Mouse (Mus musculus) naive thymus-derived CD4-positive, alpha-beta T cell, adult 2 months (primary cell): Measurements from ENCODE around the gene Fkbpl.

Source experiments
- DNase-seq: peaks from one replicate; pipeline ENCODE4 v3.0.0-alpha.2; 2011; ENCODE audit warnings: low read depth

Gene Fkbpl

DNA sequence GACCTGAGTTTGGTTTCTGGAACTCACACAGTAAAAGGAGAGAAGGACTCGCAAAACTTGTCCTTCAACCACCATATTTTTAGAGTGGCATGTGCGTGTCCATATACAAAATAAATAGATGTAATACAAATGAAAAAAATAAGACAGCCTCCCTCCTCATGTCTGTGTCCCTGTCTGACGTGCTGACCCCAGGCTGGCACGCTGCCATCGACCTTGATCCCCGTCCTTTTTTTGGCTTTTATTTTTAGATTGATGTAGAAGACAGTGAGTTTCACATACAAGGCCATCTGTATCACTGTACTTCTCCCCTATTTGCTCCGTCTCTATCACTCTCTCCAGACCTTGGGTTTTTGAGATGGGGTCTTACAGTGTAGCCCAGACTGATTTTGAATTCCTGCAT lies 19.9 kb downstream of the Fkbpl start:
- DNase-seq: no peak

DNA sequence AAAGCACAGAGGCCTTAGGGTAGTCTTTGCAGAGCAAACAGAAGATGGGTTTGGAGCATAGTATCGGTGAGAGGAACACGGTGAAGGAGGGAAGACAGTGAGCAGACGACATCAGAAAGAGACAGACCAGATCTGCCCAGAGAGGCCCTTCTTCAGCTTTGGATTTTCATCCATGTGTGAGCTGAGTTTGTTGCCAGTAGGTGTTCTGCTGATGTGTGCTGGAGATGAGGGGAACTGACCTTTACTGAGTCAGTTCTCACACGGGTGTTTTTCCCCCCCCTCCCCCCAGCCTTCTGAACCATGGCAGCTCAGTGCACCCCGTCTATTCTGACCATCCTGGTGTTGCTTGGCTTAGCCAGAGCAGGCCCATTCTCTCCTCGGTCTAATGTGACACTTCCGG lies 25.7 kb downstream of the Fkbpl start, which contains the start of gene Tnxb:
Gene Tnxb (plus strand): TSS at position 301 of the 400 bp plus-strand sequence.
- DNase-seq: no peak

DNA sequence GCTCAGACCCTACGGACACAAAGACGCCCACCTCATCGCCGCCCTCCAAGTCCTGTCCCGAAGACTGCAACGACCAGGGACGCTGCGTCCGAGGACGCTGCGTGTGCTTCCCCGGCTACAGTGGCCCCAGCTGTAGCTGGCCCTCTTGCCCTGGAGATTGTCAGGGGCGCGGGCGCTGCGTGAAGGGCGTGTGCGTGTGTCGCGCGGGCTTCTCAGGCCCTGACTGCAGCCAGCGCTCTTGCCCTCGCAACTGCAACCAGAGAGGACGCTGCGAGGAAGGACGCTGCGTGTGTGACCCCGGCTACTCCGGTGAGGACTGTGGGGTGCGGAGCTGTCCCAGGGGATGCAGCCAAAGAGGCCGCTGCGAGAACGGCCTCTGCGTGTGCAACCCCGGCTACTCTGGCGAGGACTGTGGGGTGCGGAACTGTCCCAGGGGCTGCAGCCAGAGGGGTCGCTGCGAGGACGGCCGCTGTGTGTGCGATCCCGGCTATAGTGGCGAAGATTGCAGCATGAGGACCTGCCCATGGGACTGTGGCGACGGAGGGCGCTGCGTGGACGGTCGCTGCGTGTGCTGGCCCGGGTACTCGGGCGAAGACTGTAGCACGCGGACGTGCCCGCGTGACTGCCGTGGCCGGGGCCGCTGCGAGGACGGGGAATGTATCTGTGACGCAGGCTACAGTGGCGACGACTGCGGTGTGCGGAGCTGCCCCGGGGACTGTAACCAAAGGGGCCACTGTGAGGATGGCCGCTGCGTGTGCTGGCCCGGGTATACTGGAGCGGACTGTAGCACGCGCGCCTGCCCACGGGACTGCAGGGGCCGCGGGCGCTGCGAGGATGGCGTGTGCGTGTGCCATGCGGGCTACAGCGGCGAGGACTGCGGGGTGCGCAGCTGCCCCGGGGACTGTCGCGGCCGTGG lies 26.8 kb downstream of the Fkbpl start:
- no peak for DNase-seq

DNA sequence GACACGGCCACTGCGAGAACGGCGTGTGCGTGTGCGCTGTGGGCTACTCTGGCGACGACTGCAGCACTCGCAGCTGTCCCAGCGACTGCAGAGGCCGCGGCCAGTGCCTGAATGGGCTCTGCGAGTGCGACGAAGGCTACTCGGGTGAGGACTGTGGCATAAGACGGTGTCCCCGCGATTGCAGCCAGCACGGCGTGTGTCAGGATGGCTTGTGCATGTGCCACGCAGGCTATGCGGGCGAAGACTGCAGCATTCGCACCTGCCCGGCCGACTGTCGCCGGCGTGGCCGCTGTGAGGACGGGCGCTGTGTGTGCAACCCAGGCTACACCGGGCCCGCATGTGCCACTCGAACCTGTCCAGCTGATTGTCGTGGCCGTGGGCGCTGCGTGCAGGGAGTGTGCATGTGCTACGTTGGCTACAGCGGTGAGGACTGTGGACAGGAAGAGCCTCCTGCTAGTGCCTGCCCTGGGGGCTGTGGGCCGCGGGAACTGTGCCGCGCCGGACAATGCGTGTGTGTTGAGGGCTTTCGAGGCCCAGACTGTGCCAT lies 27.8 kb downstream of the Fkbpl start:
- no peak for DNase-seq

DNA sequence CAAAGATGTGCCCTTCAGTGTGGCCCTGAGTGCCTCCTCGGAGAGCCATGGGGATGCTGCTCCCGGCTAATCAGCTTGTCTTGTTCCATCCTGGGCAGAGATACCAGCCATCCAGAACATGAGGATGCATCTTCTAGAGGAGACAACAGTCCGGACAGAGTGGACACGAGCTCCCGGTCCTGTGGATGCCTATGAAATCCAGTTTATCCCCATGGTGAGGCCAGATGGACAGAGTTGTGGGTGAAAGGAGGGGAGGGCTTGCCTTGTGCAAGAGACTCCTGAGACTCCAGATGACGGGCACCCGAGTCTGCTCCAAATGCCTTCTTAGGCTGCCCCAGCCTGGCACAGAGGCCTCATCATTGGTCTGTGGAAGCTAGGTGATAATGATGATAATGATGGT lies 28.6 kb downstream of the Fkbpl start:
- DNase-seq: no peak

DNA sequence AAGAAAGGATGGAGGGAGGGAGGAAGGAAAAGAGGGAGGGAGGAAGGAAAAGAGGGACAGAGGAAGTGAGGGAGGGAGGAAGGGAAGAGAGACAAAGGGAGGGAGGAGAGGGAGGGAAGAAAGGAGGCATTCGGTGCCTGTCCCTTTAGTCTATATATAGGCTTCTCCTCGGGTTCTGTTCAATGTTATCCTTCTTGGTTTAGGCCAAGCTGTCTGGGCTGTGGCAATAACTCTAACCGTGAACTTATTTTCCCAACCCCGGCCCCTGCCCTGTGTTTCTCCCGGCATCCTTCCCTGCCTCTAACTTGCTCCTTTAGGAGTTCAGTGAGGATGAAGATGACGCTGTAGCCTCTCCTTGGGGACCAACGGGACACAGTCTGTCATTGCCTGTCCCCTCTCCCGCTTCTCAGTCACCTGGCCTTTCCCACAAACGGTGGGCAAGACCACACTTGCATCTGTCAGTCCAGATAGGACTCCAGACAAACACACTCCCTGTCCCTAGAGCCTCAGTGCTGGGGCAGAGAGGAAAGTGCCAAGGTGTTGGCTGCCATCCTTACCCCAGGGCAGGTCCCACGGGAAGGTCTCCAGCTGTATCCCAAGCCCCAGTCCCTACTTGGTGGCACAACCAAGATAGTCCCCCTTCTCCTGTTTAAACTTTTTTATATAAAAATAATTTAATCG lies 30.1 kb downstream of the Fkbpl start:
- no peak for DNase-seq

DNA sequence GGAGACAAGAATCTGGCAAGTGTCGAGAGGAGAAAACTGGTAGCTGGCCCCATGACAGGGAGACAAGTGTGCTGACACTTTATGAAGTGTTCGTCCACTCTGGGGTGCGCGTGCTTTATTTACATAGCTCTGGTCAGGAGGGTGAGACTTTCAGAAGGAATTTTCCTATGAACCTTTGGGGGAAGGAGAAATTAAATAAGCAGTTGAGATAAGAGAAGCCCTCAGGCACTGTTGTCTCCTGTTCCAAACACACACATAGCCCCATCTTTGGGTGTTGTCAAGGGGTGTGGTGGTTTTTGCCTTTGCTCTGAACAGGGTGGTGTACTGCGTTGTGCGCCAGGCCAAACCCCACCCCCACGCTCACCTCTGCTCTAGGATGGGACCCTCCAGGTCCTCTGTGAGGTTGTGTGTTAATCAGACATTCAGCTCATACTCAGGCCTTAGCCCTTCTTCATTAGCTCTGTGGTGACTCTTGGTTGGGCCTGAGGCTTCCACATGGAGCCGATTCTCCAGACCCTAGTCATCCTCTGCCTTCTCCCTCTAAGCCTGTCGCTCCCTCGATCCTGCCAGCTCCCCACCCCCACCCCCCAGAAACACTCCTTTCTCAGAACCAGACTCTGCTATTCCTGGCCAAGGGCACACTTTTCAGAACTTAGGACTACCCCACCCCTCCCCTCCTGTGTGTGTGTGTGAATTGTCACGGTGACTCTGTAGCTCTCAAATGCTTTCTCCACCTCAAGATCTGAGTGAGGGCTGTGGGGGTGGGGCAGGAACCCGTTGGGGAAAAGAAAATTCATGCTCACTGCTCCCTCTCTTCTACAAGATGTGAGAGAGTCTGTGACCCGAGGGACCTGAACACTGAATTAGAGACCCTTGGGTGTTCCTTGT lies 30.9 kb downstream of the Fkbpl start:
- no peak for DNase-seq

DNA sequence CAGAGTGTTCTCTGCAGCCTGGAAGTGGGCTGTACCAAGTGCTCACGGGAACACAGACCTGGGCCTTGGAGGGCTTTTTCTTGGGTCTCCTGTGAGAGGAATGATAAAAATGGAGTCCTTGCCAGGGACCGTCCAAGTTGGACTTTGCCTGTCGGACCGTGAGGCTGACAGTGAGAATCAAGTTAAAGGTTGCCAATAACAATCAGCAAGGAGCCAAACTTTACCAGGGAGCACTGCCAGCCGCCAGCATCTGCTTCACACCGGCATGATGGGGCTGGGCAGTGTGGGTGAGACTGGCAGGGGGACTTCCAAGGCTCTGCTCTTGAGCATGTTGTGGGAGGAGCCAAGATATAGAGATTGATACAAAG lies 31.5 kb downstream of the Fkbpl start:
- no peak for DNase-seq

DNA sequence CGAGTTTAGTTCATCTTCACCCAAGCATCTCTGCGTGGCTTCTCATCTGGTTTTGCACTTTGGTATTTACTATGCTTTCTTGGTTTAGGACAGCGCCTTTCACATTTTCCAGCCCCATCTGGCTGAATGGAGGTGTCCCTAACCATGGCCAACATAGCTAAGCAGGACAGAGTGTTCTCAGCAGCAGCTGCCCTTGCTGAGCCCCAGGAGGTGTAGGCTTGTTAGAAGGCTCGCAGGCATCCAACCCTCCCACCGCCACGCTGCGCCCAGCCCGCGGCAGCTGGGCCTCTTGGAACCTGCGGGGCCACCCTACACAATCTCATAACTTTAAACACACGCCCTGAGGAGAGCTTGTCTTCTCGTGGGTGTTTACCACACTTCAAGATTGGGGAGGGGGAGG lies 32.1 kb downstream of the Fkbpl start:
- DNase-seq: no peak

DNA sequence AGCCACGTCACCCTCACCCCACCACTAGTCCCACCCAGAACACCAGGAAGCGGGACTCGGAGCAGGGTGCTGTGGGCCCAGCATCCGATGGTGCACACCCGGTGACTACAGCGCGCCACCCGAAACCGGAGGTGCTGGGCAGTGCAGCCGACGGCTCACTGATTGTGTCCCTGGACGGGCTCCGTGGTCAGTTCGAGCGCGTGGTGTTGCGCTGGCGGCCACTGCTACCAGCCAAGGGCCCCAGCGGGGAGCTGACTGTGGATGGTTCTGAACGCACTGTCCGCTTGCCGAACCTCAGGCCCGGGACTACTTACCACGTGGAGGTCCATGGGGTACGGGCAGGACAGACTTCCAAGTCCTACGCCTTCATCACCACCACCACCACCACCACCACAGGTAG lies 35.6 kb downstream of the Fkbpl start:
- DNase-seq: no peak

DNA sequence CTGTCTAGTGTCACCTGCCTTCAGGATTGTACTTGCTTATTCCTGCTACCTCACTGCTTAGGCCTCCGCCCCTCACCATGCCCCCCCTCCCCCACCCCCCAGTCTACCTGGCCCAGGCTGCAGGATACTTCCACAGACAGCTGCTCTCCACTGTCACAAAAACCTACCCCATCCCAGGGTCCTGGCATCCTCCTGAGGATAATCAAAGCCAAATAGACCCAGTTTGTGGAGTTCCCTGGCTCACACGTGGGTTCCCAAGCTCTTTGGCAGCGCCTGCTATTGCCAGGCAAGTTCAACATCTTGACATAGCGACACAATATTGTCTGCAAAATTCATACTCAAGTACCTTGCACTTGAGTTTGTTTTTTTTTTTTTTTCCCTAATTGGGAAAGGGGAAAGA lies 36.1 kb downstream of the Fkbpl start:
- no peak for DNase-seq

DNA sequence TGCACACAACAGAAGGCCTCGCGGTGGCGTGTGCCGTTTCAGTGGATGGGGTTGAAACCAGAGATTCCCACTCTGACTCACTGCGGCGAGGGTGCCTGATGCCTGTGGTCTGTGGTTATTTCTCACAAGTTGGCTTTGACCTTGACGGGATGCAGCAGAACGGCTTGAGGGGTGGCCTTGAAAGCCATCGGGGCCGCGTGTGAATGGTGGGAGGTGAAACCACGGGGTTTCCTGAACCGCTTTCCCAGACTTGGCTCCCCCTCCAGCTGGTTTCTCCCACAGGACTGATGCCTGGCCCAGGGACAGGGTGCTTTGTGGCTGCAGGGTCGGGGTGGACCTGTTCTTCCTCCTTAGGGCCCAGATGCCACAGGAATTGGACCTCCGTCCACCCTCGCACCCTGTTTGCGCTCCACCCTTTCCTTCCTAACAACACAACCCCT lies 36.6 kb downstream of the Fkbpl start:
- no peak for DNase-seq

DNA sequence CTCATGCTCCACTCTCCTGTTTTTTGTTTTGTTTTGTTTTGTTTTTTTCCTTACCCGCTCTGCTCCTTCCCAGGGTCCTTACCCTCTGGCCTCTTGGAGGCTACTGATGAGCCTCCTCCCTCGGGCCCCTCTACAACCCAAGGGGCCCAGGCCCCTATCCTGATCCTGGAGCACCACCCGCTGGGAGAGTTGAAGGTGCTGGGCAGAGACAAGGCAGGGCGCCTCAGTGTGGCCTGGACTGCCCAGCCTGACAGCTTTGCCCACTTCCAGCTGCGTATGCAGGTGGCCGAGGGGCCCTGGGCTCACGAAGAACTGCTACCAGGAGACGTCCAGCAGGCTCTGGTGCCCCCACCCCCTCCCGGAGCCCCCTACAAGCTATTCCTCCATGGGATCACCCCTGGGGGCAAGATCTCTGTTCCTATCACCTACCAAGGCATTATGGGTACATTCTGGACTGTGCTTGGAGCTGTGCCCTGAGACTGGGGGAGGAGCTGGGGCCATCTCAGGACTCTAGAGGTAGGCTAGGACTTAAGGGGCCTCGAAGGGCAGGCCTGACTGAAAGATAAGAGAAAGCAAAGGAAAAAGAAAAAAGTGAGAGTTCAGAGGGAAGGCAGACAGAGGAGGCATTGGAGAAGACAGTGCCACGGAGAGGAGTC lies 37.4 kb downstream of the Fkbpl start:
- no peak for DNase-seq

DNA sequence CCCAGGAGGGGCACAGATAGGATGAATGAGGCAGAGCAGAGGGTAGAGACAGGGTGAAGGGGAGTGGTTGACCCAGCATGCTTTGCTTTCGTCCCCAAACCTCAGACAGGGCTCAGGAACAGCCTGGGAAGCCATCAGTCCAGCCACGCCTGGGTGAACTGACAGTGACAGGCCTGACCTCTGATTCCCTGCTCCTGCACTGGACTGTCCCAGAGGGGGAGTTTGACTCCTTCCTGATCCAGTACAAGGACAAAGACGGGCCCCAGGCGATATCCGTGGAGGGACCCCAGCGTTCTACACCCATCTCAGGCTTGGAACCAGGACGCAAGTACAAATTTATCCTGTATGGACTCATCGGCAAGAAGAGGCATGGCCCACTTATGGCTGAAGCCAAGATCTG lies 38.6 kb downstream of the Fkbpl start:
- DNase-seq: no peak

DNA sequence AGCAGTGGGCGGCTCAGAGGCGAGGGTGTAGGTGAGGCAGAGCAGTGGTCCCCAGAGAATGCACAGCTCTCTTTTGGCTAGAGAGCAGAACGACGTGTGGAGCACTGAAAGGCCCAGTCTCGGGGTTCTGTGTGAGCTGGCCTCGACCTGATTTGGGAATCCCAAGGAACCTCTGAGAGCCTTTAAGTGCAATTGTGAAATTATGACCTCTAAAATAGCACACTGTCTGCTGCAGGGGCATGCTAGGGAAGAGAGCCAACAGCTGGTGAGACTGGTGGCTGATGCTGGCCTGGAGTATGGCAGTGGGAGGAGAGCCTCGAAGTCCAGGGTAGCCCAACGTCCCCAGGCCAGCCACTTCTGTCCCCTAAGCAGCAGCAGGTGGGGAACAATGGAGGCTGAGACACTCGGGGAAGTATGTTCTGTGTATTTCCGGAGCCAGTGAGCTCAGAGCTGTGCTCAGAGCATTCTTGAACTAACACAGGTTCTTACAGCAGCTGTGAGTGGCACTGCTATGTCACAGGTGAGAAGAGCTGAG lies 39.2 kb downstream of the Fkbpl start:
- no peak for DNase-seq

DNA sequence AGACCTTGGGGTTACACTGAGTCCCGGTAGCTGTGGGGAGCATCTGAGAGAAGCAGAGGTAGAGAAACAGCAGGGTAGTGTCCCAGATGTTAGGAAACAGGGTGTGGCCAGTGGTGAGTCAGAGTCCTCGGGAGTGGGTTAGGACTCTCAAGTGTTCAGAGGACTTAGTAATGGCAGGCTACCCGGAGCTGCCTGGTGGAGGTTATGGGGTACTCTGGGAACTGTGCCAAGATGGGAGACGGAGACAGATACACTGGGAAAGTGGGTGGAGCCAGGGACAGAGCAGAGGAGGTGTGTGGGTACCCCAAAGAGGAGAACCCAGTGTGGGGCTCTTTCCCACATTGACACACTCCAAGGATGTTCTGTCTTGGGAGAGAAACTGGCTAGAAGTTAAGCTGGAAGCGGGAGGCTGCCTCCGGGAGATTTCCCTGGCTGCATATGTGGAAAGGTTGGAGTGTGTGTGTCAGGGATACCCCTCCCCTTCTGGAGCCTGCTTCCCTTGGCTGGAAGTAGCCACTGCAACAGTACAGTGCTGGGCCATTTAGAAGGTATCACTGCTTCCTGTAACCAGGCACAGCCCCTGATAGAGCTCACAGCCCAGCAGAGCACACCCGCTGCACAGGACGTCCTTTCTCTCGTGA lies 39.8 kb downstream of the Fkbpl start:
- no peak for DNase-seq

DNA sequence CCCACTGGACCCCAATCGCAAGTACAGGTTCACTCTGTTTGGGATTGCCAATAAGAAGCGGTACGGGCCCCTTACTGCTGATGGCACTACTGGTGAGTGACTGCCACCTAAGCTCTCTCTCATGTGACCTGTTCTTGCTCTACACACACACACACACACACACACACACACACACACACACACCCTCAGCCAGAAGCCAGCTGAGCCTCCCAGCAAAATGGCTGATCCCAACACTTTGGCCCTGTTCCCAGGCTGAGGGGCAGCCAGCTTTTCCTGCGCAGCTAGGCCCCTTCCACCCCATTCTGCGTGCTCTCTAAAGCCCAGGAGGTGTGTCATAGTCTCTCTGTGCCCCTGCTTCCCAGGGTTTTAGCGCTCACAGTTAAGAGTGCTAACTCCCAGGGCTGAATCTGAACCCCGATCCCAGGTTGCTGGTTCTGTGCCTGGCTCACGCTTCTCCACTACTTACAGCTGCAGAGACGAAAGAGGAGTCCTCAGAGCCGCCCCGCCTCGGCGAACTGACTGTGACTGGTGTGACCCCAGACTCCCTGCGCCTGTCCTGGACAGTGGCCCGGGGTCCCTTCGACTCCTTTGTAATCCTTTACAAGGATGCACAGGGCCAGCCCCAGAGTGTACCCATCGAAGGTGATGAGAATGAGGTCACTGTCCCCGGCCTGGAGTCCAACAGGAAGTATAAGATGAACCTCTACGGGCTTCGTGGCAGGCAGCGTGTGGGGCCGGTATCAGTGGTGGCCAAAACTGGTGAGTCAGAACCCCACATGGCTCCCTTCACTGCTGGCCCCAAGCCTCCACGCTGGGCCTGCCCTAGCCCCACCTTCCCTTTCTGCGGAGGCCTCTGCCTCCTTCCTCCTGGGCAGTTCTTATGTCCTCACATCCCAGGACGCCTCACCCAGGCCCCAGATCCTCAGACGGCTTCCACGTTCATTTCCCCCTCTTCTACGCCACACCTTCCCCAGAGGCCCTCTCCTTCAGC lies 40.9 kb downstream of the Fkbpl start:
- DNase-seq: no peak

DNA sequence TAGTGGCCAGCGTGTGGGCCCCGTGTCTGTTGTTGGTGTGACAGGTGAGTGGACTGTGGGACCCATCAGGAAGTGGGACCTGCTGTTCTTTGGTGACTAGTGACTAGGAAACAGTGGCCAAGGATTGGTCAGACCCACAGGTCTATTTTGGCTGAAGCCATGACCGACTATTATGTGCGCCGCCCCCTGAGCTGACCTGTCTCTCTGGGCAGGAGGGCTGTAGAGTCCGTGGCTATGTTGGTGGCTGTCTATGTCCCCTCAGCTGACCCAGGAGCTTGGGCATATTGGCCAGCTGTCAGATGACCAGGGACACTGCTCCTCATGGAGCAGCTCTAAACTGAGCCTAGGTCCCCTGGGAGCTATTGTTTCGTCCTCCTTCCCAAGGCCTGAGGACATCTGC lies 44.3 kb downstream of the Fkbpl start:
- no peak for DNase-seq

DNA sequence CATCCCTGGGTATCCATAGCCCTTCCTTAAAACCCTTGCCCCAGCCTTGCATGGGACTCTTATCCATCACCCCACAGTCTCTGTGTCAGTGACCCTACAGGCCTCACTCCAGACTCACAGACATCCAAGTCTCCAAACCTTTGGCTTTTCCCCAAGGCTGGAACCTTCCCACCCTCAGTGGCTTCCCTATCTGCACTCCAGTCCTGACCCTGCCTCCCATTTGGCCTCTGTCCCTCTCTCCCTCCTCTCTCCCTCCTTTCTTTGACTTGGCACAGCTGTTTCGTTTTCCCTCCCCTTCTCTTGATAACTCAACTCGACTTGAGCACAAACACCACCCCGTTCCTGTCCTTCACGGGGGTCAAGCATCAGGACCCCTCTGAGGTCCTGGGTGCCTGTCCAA lies 45.9 kb downstream of the Fkbpl start:
- DNase-seq: no peak

DNA sequence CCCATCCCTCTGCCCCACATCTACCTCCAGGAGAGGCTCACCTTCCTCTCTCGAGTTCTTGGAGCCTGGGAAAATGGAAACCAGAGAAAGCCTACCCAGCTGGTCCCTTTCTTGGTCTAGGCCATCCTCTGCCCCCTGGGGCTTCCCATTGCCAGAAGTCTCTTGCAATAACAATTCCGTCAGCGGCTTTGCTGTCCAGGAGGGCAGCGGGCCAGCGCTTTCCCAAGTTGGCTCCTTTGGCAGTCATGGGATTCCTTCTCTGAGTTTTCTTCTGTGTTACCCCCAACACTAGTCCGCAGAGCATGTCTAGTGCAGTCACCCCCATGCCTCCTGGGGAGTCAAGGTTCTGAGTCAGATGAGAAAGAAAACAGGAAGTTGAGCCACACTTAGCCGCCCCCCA lies 48.3 kb downstream of the Fkbpl start:
- no peak for DNase-seq
